Mouse (Mus musculus) hindbrain, embryonic 16.5 days (tissue): ENCODE results near the gene Prn. TPM values are rescaled to one million over a fixed set of nuclear protein-coding genes. Genes with fewer than 3 reads are reported as not detected.

ENCODE experiments used
- ATAC-seq: fragments of 200-750 bp; cut with Nextera tagmentation; 2 replicates; pipeline ENCODE4 v1.8.0; 2017; ENCODE audit warnings: moderate TSS enrichment, moderate library complexity
- H3K27ac ChIP-seq: fragments of 300-500 bp; sonication (generic); 2 replicates; pipeline ENCODE4 v1.5.1; 2014; ENCODE audit warnings: low read depth, mild to moderate bottlenecking, control low read depth, low read length, moderate library complexity
- H3K27me3 ChIP-seq: fragments of 300-500 bp; sonication (generic); replicated peaks from 2 replicates; pipeline ENCODE4 v1.6.1; 2014; ENCODE audit warnings: low read length; ENCODE audit not compliant: control insufficient read depth, insufficient read depth
- H3K36me3 ChIP-seq: fragments of 300-500 bp; sonication (generic); 2 replicates; pipeline ENCODE4 v1.6.1; 2014; ENCODE audit warnings: mild to moderate bottlenecking, low read length, moderate library complexity, mixed read lengths; ENCODE audit not compliant: control insufficient read depth, insufficient read depth
- H3K4me1 ChIP-seq: fragments of 300-500 bp; sonication (generic); 2 replicates; pipeline ENCODE4 v1.6.1; 2014; ENCODE audit warnings: low read depth, low read length; ENCODE audit not compliant: control insufficient read depth, insufficient read depth
- H3K4me2 ChIP-seq: fragments of 300-500 bp; sonication (generic); 2 replicates; pipeline ENCODE4 v1.6.1; 2014; ENCODE audit warnings: mild to moderate bottlenecking, low read length, control low read depth, moderate library complexity
- H3K4me3 ChIP-seq: fragments of 300-500 bp; sonication (generic); 2 replicates; pipeline ENCODE4 v1.5.1; 2014; ENCODE audit warnings: mild to moderate bottlenecking, low read length, control low read depth, moderate library complexity
- H3K9ac ChIP-seq: fragments of 300-500 bp; sonication (generic); 2 replicates; pipeline ENCODE4 v1.6.1; 2014; ENCODE audit warnings: low read depth, mild to moderate bottlenecking, control low read depth, low read length, moderate library complexity
- H3K9me3 ChIP-seq: fragments of 300-500 bp; sonication (generic); 2 replicates; pipeline ENCODE4 v1.6.1; 2014; ENCODE audit warnings: mild to moderate bottlenecking, low read length, moderate library complexity; ENCODE audit not compliant: control insufficient read depth
- WGBS: fragments of 180-500 bp; shearing (Covaris S2); extraction: QIAGEN DNeasy Blood & Tissue Kit; methylation state at CpG from one replicate; pipeline ENCODE4 v1.1.7; 2014; 5-methylcytosine and 5-hydroxymethylcytosine counted together
- polyA plus RNA-seq: library from polyadenylated mRNA; unstranded; fragments of >200 nt; fragmentation: Nextera tagmentation; extraction: Ambion mirVana; gene quantifications from 2 replicates; pipeline ENCODE4 v1.2.1, GENCODE M21; 2015

The Prn gene
- polyA plus RNA-seq, 1 experiment from 2014 or later, result not detected

- no peak overlapping the region for H3K27ac ChIP-seq
- no peaks in the 10 kb centered on the region for H3K36me3 ChIP-seq
- no peaks in the 10 kb centered on the region for H3K9me3 ChIP-seq
- no peak overlapping the region for H3K4me2 ChIP-seq
- H3K27me3 ChIP-seq, result no peaks in the 10 kb centered on the region
- WGBS, result 49% methylated on average over 8 of the region's 8 CpGs
- no peak overlapping the region for H3K4me3 ChIP-seq
- H3K4me1 ChIP-seq, result no peaks in the 10 kb centered on the region
- H3K9ac ChIP-seq, result no peak overlapping the region
- no peak for ATAC-seq
Measured at GRCm38 (mm10) chr2:131902867-131903266, 6.9 kb upstream of the Prn start.

DNA sequence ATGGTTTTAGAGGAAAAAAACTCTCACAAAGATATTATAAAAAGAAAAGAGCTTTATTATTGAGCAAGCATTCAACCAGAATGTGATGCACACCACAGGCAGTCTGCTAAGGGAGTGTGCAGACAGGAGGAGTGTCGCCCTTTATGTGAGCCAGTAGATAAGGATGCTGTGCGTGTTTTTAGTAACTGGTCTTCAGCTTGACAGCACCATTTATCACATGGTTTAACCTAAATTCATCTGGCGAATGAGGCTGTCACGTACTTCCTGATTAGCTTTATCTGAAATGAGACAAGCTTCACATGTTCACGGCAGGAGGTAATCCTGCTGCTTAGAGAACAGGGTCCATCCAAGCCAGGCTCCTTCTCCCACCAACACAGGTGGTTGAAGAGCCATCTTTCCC, 4.7 kb upstream of the Prn start:
- H3K27ac ChIP-seq, result no peak overlapping the region
- no peaks in the 10 kb centered on the region for H3K36me3 ChIP-seq
- no peaks in the 10 kb centered on the region for H3K9me3 ChIP-seq
- WGBS, result 57% methylated on average over 5 of the region's 5 CpGs
- no peak overlapping the region for H3K4me3 ChIP-seq
- no peak overlapping the region for H3K4me2 ChIP-seq
- ATAC-seq, result no peak
- no peak overlapping the region for H3K9ac ChIP-seq
- no peaks in the 10 kb centered on the region for H3K27me3 ChIP-seq
- H3K4me1 ChIP-seq, result no peaks in the 10 kb centered on the region

- Histone ChIP-seq H3K9ac (no peak overlapping the region), H3K36me3 (no peaks in the 10 kb centered on the region), H3K4me3 (no peak overlapping the region), H3K27ac (no peak overlapping the region), H3K9me3 (no peaks in the 10 kb centered on the region), H3K27me3 (no peaks in the 10 kb centered on the region), H3K4me1 (peaks cover under 1% of the 10 kb centered on the region; the same call in 1 of the 2 replicates), H3K4me2 (no peak overlapping the region)
- no peak for ATAC-seq
- 83% methylated on average over 6 of the region's 6 CpGs for WGBS
Measured at GRCm38 (mm10) chr2:131905776-131906175, 4.0 kb upstream of the Prn start.

DNA sequence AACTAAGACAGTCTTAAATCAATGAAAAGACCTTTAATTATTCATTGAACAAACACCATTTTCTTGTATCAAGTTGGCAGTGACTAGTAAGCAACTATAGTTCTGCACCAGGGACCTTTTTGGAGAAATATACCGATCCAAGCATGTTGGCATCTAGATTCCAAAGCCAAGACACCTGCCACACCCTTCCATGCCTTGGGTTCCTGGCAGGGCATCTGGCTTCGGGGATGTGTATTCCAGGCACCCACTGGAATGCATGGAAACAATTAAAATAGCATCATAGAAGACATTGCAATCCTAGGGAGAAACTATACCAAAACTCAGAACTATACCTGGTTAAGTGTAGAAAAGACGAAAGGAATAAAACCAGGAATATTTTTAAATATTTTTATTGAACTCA, 3.5 kb upstream of the Prn start:
- H3K9me3 ChIP-seq, result no peaks in the 10 kb centered on the region
- no peaks in the 10 kb centered on the region for H3K27me3 ChIP-seq
- no peak overlapping the region for H3K4me2 ChIP-seq
- no peaks in the 10 kb centered on the region for H3K36me3 ChIP-seq
- H3K27ac ChIP-seq, result no peak overlapping the region
- H3K4me3 ChIP-seq, result no peak overlapping the region
- no peak overlapping the region for H3K9ac ChIP-seq
- 86% methylated on average over 3 of the region's 3 CpGs for WGBS
- no peak for ATAC-seq
- H3K4me1 ChIP-seq, result peaks cover 3% of the 10 kb centered on the region

DNA sequence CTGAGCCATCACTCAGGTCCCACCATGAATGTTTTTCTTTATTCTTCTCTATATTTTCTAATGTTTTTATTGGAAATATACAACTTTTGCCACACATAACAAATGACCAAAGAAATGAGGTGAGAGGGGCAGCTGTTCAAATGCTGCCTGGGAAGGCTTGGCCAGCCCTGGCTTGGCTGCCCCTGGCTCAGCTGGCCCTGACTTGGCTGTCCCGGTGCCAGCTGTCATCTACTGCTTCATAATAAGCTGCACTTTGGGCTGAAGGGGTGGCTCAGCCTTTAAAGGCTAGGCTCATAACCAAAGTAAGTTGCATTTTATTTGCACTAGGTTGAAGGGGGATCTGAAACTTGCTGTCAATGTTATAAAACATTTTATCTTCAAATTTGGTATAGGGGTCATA, 2.9 kb upstream of the Prn start:
- no peaks in the 10 kb centered on the region for H3K9me3 ChIP-seq
- H3K4me1 ChIP-seq, result peaks cover 9% of the 10 kb centered on the region
- no peaks in the 10 kb centered on the region for H3K36me3 ChIP-seq
- H3K4me3 ChIP-seq, result no peak overlapping the region
- WGBS, result 82% methylated on average over 1 of the region's 1 CpGs
- ATAC-seq, result no peak
- no peak overlapping the region for H3K9ac ChIP-seq
- H3K4me2 ChIP-seq, result no peak overlapping the region
- H3K27me3 ChIP-seq, result no peaks in the 10 kb centered on the region
- H3K27ac ChIP-seq, result no peak overlapping the region

DNA sequence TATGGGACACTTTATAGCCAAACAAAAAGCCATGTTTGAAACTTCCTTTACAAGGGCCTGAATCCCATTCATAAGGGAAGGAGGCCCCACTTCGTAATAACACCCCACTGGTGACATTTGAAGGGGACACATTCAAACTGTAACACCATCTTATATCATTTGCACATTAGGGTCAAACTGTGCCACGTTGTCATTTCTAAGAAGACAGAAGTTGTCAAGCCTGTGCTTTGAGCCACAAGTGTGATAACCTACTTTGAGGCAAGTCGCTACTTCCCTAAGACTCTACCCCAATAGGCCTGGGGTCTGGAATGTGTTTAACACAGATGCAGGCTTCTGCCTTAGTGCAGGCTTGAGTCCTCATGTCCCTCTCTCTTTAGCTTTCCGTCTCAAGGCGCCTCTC, 2.4 kb upstream of the Prn start:
- H3K4me2 ChIP-seq, result no peak overlapping the region
- no peak overlapping the region for H3K4me3 ChIP-seq
- no peaks in the 10 kb centered on the region for H3K36me3 ChIP-seq
- H3K27ac ChIP-seq, result no peak overlapping the region
- H3K9ac ChIP-seq, result no peak overlapping the region
- no peaks in the 10 kb centered on the region for H3K9me3 ChIP-seq
- no peaks in the 10 kb centered on the region for H3K27me3 ChIP-seq
- 87% methylated on average over 5 of the region's 5 CpGs for WGBS
- peaks cover 14% of the 10 kb centered on the region for H3K4me1 ChIP-seq
- no peak for ATAC-seq

GRCm38 (mm10) chr2:131908351-131908861, 1.4 kb upstream of the Prn start:
- Histone ChIP-seq H3K9ac (no peak overlapping the region), H3K4me1 (peaks cover 20% of the 10 kb centered on the region), H3K4me3 (no peak overlapping the region), H3K36me3 (no peaks in the 10 kb centered on the region), H3K27ac (no peak overlapping the region), H3K4me2 (no peak overlapping the region), H3K27me3 (no peaks in the 10 kb centered on the region), H3K9me3 (no peaks in the 10 kb centered on the region)
- no peak for ATAC-seq
- WGBS, result 83% methylated on average over 7 of the region's 7 CpGs

DNA sequence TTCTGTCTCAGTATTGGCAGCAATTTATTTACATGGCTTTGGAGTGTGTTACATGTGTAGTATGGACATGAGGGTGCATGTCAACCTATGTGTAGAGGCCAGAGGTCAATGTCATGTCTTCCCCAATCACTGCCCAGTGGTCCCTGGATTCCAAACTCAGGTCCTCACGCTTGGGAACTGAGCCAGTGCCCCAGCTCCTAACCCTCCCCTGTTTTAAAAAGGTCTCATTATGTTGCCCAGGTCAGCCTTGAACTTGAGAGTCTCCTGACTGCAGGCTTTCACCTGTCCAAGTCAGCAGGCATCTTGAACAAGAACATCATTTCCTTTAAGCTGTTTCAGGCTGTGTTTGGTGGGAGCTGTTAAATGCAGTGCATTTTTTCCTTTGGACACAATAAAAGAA, 851 bp upstream of the Prn start:
- H3K27me3 ChIP-seq, result no peaks in the 10 kb centered on the region
- no peak overlapping the region for H3K27ac ChIP-seq
- H3K4me1 ChIP-seq, result peaks cover 24% of the 10 kb centered on the region
- no peaks in the 10 kb centered on the region for H3K9me3 ChIP-seq
- no peaks in the 10 kb centered on the region for H3K36me3 ChIP-seq
- H3K4me2 ChIP-seq, result no peak overlapping the region; the same call in 1 of the 2 replicates
- H3K4me3 ChIP-seq, result no peak overlapping the region
- no peak overlapping the region for H3K9ac ChIP-seq
- ATAC-seq, result no peak; the same call in 1 of the 2 replicates
- WGBS, result 80% methylated on average over 1 of the region's 1 CpGs

DNA sequence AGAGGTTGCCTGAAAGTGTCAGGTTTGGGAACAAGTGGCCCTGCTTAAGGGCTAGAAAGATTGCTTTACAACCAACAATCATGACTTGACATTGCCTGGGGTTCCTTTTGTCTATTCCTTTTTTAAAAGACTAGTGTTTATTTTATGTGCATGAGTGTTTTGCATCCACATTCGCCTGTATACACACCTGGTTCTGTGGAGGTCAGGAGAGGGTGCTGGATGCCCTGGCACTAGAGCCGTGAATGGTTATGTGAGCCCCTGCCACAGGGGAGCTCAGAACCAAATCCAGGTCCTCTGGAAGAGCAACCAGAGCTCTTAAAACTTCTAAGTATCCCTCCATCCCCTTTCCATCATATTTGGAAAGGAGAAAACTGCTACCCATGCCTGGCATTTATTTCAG, 1.1 kb downstream of the Prn start:
- no peak for ATAC-seq
- WGBS, result 46% methylated on average over 2 of the region's 2 CpGs
- H3K36me3 ChIP-seq, result no peaks in the 10 kb centered on the region
- H3K9me3 ChIP-seq, result no peaks in the 10 kb centered on the region
- H3K4me2 ChIP-seq, result peak overlapping the region; percentile 58
- peak overlapping the region; percentile 76 for H3K4me3 ChIP-seq
- no peak overlapping the region; the same call in 1 of the 2 replicates for H3K27ac ChIP-seq
- no peaks in the 10 kb centered on the region for H3K27me3 ChIP-seq
- peaks cover 24% of the 10 kb centered on the region for H3K4me1 ChIP-seq
- H3K9ac ChIP-seq, result no peak overlapping the region; the same call in 1 of the 2 replicates

DNA sequence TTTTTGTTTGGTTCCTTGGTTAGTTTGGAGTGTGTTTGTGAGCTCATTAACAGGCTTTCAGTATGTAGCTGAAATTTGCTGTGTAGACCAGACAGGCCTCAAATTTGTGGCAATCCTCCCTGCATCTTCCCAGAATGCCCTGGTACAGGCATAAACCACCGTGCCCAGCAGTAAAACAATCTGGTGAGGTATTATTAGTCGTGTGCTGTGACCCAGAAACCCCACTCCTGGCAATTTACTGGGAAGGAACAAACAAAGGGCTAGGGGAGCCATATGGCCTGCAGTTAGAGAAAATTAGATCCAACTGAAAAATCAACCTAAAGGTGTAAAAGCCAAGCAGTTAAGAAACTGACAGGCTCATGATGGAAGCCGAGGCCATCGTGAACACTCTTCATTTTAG, 1.6 kb downstream of the Prn start:
- Histone ChIP-seq H3K36me3 (no peaks in the 10 kb centered on the region), H3K27ac (0 out of 2 replicates have a peak overlapping the region, but pooled peaks have one; percentile 27), H3K4me3 (peak overlapping the region; percentile 76), H3K27me3 (no peaks in the 10 kb centered on the region), H3K9me3 (no peaks in the 10 kb centered on the region), H3K9ac (peak overlapping the region; percentile 24; the same call in 1 of the 2 replicates), H3K4me2 (peak overlapping the region; percentile 58), H3K4me1 (peaks cover 24% of the 10 kb centered on the region)
- no peak for ATAC-seq
- 22% methylated on average over 4 of the region's 4 CpGs for WGBS
